Mouse (Mus musculus): ENCODE data around the gene Ugt1a10. TPM values are rescaled to one million over a fixed set of nuclear protein-coding genes. Genes with fewer than 3 reads are reported as not detected.

Ugt1a10 gene
- polyA plus RNA-seq, 1 experiment from 2014 or later = not detected

DNA sequence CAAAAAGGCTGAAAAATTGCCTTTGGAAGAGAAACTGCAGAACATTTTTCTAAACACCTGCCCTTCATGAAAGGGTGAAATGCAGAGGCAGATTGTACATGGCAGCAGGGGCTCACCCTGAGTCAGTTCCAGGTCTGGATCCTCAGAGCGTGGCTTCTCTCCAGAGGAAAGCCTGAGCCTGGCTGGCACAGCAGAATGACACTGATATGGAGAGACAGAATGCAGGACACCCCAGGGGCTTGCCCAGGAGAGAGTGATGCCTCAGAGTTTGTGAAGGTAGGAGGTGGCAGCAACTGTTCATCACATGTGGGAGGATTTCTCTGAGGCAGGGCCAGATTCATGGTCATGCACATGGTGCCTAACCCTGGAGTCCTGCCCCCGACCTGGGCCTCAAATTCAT lies 144.8 kb downstream of the Ugt1a10 start:
- H3K4me2 ChIP-seq = no peak overlapping the region
- no peak overlapping the region for H3K4me3 ChIP-seq (replicated peaks)
- H3K27ac ChIP-seq (replicated peaks) = no peak overlapping the region
- H3K4me1 ChIP-seq (replicated peaks) = peaks cover 6% of the 10 kb centered on the region
- 54% methylated on average over 2 of the region's 2 CpGs for whole genome bisulfite sequencing (ENCODE audit: insufficient replicate concordance)
- no peaks in the 10 kb centered on the region for H3K9me3 ChIP-seq (replicated peaks)
- no peaks in the 10 kb centered on the region for H3K36me3 ChIP-seq (replicated peaks)
- H3K9ac ChIP-seq = no peak overlapping the region
- ATAC-seq (ENCODE audit: insufficient read depth) = no peak
- peaks cover 3% of the 10 kb centered on the region; the same call in 1 of the 2 replicates for H3K27me3 ChIP-seq

DNA sequence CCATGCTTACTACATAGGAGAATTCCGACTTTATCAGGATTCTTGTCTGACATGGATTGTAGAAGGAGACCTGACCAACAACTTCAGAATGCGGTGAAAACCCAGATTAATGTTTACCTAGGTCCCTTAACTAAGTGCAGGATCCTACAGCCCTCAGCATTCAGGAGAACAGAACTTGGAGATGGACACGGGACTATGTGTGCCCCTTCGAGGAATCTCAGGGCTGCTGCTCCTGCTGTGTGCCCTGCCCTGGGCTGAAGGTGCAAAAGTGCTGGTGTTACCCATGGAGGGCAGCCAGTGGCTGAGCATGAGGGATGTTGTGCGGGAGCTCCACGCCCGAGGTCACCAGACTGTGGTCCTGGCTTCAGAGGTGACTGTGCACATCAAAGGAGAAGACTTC lies 145.3 kb downstream of the Ugt1a10 start, which contains the start of gene Ugt1a2:
TSS of gene Ugt1a2 (plus strand) at position 146 of the 400 bp plus-strand sequence.
- H3K27me3 ChIP-seq = peaks cover 3% of the 10 kb centered on the region; the same call in 1 of the 2 replicates
- no peak within 1 kb of the TSS for H3K4me3 ChIP-seq (replicated peaks)
- H3K4me1 ChIP-seq (replicated peaks) = peaks cover 11% of the 10 kb centered on the region
- no peak within 1 kb of the TSS for H3K27ac ChIP-seq (replicated peaks)
- H3K9me3 ChIP-seq (replicated peaks) = no peaks in the 10 kb centered on the region
- no peaks in the 10 kb centered on the region for H3K36me3 ChIP-seq (replicated peaks)
- no peak within 1 kb of the TSS for H3K4me2 ChIP-seq
- 63% methylated on average over 7 of the region's 7 CpGs for WGBS (ENCODE audit: insufficient replicate concordance)
- ATAC-seq (ENCODE audit: insufficient read depth) = no peak
- H3K9ac ChIP-seq = no peak within 1 kb of the TSS

DNA sequence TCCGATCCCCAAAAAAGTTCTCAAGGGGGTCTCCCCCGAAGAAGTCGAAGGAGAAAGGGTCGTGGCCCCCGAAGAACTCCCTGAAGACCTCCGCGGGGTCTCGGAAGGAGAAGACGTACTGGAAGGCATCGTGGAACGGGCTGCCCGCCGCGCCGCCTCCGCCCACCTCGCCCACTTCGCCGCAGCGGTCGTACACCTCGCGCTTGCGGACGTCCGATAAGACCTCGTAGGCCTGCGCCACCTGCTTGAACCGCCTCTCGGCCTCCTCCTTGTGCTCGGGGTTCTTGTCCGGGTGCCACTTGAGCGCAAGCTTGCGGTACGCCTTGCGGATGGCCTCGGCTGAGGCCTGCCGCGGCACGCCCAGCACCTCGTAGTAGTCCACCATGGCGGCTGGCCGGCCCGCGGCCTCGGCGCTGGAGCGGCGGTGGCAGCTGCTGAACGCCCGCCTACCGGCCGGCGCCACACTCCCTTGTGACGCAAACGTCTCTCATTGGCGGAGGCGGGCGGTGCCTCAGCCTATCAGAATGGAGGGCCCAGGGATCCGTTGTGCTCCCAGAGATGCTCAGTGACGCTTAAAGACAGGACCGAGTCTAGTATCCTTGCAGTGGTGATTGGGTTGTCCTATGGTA lies 150.2 kb downstream of the Ugt1a10 start, which contains the start of gene Dnajb3:
TSS of gene Dnajb3 (minus strand) at position 489 of the 629 bp plus-strand sequence.
- Histone ChIP-seq H3K9me3 (replicated peaks) (no peaks in the 10 kb centered on the region), H3K4me3 (replicated peaks) (peak within 1 kb of the TSS; percentile 68), H3K27ac (replicated peaks) (peak within 1 kb of the TSS; percentile 91), H3K9ac (peak within 1 kb of the TSS; percentile 75), H3K4me2 (peak within 1 kb of the TSS; percentile 81), H3K27me3 (peaks cover 3% of the 10 kb centered on the region; the same call in 1 of the 2 replicates), H3K4me1 (replicated peaks) (peaks cover 42% of the 10 kb centered on the region), H3K36me3 (replicated peaks) (no peaks in the 10 kb centered on the region)
- WGBS (ENCODE audit: insufficient replicate concordance) = 7% methylated on average over 62 of the region's 62 CpGs
- ATAC-seq (ENCODE audit: insufficient read depth) = peak; percentile 84

DNA sequence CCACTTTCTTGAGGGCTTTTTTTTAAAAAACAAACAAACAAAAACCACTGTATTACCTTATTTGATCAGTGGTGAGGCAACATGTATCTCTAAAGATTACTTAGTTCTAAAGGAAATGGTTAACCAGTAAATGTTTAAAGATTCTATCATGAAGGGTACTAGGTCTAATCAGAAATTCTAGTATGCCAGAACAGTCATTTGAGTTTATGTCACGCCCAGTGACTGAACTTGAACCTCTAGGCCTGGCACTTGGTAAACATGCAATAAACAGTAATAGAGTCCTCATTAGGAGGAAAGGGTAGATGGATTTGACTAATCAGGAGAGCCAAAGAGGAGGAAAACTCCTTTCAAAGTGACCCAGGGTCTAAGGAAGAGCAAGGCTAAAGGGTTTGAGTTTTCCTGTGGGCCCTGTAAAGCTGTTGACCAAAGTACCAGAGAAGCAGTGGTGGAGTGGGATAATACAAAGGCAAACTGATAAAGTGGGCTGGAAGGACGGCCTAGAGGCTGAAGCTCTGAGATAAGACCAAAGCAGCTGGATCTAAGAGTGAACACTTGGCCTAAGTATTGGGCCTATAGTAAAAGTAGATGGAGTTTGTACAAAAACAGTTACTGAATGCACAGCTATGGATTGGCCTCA lies 151.8 kb downstream of the Ugt1a10 start:
- peak overlapping the region; percentile 23 for H3K9ac ChIP-seq
- no peak overlapping the region for H3K4me3 ChIP-seq (replicated peaks)
- H3K4me2 ChIP-seq = peak overlapping the region; percentile 48
- 21% methylated on average over 2 of the region's 2 CpGs for WGBS (ENCODE audit: insufficient replicate concordance)
- ATAC-seq (ENCODE audit: insufficient read depth) = peak; percentile 87
- peaks cover 42% of the 10 kb centered on the region for H3K4me1 ChIP-seq (replicated peaks)
- peaks cover 3% of the 10 kb centered on the region; the same call in 1 of the 2 replicates for H3K9me3 ChIP-seq (replicated peaks)
- H3K27me3 ChIP-seq = no peaks in the 10 kb centered on the region
- H3K36me3 ChIP-seq (replicated peaks) = no peaks in the 10 kb centered on the region
- H3K27ac ChIP-seq (replicated peaks) = peak overlapping the region; percentile 91

DNA sequence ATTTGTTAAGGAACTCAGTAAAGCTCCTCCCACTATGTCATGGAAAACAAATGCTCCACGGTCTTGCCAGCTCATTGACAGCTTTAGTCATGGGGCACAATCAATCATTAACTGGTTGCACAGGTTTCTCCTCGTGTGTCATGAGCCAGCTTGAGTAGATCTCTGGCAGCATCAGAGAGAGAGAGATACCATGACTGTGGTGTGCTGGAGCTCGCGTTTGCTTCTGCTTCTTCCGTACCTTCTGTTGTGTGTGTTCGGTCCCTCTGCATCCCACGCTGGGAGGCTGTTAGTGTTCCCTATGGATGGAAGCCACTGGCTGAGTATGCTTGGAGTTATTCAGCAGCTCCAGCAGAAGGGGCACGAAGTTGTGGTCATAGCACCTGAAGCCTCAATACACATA lies 156.6 kb downstream of the Ugt1a10 start, which contains the start of gene Ugt1a1:
TSS of gene Ugt1a1 (plus strand) at position 148 of the 400 bp plus-strand sequence.
- Histone ChIP-seq H3K27me3 (no peaks in the 10 kb centered on the region), H3K27ac (replicated peaks) (no peak within 1 kb of the TSS), H3K4me2 (no peak within 1 kb of the TSS), H3K4me3 (replicated peaks) (no peak within 1 kb of the TSS), H3K9ac (no peak within 1 kb of the TSS), H3K4me1 (replicated peaks) (peaks cover 19% of the 10 kb centered on the region), H3K9me3 (replicated peaks) (peaks cover 31% of the 10 kb centered on the region), H3K36me3 (replicated peaks) (no peaks in the 10 kb centered on the region)
- no peak for ATAC-seq (ENCODE audit: insufficient read depth)
- 55% methylated on average over 8 of the region's 8 CpGs for WGBS (ENCODE audit: insufficient replicate concordance)

DNA sequence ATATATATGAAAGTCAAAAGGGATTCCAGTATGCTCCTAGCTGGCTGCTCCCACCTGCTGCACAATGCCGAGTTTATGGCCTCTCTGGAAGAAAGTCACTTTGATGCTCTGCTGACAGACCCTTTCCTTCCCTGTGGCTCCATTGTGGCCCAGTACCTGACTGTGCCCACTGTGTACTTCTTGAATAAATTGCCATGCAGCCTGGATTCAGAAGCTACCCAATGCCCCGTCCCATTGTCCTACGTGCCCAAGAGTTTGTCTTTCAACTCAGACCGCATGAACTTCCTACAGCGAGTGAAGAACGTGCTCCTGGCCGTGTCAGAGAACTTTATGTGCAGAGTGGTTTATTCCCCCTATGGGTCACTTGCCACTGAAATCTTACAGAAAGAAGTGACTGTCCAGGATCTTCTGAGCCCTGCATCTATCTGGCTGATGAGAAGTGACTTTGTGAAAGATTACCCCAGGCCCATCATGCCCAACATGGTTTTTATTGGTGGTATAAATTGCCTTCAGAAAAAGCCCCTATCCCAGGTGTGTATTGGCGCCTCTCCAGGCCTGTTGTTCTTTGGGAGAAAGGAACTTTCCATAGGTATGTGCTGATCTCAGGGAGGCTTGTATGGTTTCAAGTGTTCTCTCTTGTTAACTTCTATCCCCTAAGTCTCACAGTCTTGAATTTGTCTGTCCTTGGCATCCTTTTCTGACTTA lies 157.3 kb downstream of the Ugt1a10 start:
- no peak overlapping the region for H3K4me2 ChIP-seq
- H3K27me3 ChIP-seq = no peaks in the 10 kb centered on the region
- 47% methylated on average over 8 of the region's 8 CpGs for WGBS (ENCODE audit: insufficient replicate concordance)
- H3K27ac ChIP-seq (replicated peaks) = no peak overlapping the region
- no peak overlapping the region for H3K4me3 ChIP-seq (replicated peaks)
- no peak overlapping the region for H3K9ac ChIP-seq
- peaks cover 38% of the 10 kb centered on the region for H3K9me3 ChIP-seq (replicated peaks)
- H3K4me1 ChIP-seq (replicated peaks) = peaks cover 12% of the 10 kb centered on the region
- no peaks in the 10 kb centered on the region for H3K36me3 ChIP-seq (replicated peaks)
- ATAC-seq (ENCODE audit: insufficient read depth) = no peak

DNA sequence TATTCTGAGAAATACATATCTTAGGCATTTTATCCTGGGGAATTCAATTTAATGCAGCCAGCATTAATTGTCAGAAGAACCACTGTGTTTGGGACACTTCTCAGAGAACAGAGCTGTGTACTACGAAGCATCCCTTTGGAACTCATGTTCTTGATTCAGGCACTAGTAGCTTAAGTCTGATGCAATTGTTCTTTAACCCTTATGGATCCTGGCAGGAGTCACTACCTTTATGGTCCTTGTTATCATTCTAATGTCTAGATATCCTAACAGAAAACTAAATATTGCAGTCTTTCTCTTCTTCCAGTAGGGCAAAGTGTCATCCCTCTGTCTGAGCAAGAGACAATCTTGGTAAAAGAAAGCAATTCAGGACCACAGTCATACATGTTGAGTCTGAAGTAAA lies 157.9 kb downstream of the Ugt1a10 start:
- peaks cover 8% of the 10 kb centered on the region for H3K4me1 ChIP-seq (replicated peaks)
- H3K9ac ChIP-seq = no peak overlapping the region
- no peaks in the 10 kb centered on the region for H3K27me3 ChIP-seq
- no peak overlapping the region for H3K4me2 ChIP-seq
- ATAC-seq (ENCODE audit: insufficient read depth) = no peak
- H3K4me3 ChIP-seq (replicated peaks) = no peak overlapping the region
- H3K36me3 ChIP-seq (replicated peaks) = no peaks in the 10 kb centered on the region
- peaks cover 40% of the 10 kb centered on the region for H3K9me3 ChIP-seq (replicated peaks)
- 46% methylated on average over 1 of the region's 1 CpGs for whole genome bisulfite sequencing (ENCODE audit: insufficient replicate concordance)
- no peak overlapping the region for H3K27ac ChIP-seq (replicated peaks)

DNA sequence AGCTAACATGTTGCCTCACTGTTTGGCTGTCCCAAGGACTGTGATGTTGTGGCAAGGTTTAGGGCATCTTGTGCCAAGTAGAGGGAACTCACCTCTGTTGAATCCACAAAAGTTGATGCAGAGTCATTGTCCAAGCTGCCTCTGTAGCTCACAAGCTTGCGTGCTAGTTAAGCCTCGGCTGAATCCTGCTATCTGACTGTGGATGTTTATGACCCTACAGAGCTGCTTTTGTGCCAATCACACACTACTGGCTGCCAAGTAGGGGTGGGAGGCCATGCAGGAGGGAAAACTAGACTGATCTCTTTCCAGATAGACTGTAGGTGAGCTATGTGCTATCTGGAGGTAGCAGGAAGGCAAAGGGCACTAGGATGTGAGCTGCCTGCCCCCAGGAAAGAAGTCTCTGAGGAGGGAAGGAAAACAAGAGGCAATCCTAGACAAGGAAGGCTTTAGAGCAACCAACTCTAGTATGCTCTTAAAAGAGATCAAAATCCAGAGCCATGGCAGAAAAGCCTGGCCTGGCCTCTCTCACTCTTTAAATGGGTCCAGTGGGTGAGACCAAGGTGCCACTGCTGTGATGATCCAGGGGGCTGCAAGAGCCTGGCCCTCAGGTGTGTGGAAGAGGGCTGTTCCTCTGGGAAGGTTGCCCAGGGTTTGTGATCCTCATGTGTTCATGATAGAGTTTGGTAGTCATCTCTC lies 158.7 kb downstream of the Ugt1a10 start:
- no peak for ATAC-seq (ENCODE audit: insufficient read depth)
- Histone ChIP-seq H3K4me2 (no peak overlapping the region), H3K36me3 (replicated peaks) (no peaks in the 10 kb centered on the region), H3K4me3 (replicated peaks) (no peak overlapping the region), H3K9ac (no peak overlapping the region), H3K9me3 (replicated peaks) (peaks cover 40% of the 10 kb centered on the region), H3K27me3 (no peaks in the 10 kb centered on the region), H3K27ac (replicated peaks) (no peak overlapping the region), H3K4me1 (replicated peaks) (no peaks in the 10 kb centered on the region)
- WGBS (ENCODE audit: insufficient replicate concordance) = 59% methylated on average over 2 of the region's 2 CpGs

DNA sequence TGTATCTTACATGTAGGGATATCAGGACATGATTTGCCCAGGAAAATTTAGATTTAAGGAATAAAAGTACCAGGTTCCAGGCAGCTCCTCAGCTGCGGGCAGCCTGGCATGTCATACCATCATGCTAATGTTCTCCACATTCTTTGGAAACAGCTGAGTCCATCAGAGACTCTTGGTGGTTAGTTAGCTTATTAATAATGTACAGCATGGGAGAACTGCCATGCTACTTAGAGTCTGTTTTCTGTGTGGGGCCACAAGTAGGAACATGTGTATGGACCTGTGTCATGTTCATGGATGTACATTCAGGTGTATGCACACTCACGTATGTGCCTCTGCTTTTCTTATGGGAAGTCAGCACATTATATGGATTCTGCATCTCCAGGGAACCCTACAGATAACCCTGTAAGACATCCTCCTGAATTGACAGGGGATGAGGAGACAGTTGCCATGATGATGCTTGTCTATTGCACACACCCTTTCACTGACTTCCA lies 159.3 kb downstream of the Ugt1a10 start:
- no peak overlapping the region for H3K4me2 ChIP-seq
- H3K27me3 ChIP-seq = no peaks in the 10 kb centered on the region
- no peaks in the 10 kb centered on the region for H3K36me3 ChIP-seq (replicated peaks)
- ATAC-seq (ENCODE audit: insufficient read depth) = no peak
- 53% methylated on average over 2 of the region's 2 CpGs for WGBS (ENCODE audit: insufficient replicate concordance)
- H3K9me3 ChIP-seq (replicated peaks) = peaks cover 40% of the 10 kb centered on the region
- H3K27ac ChIP-seq (replicated peaks) = no peak overlapping the region
- H3K4me1 ChIP-seq (replicated peaks) = no peaks in the 10 kb centered on the region
- H3K9ac ChIP-seq = no peak overlapping the region
- H3K4me3 ChIP-seq (replicated peaks) = no peak overlapping the region

DNA sequence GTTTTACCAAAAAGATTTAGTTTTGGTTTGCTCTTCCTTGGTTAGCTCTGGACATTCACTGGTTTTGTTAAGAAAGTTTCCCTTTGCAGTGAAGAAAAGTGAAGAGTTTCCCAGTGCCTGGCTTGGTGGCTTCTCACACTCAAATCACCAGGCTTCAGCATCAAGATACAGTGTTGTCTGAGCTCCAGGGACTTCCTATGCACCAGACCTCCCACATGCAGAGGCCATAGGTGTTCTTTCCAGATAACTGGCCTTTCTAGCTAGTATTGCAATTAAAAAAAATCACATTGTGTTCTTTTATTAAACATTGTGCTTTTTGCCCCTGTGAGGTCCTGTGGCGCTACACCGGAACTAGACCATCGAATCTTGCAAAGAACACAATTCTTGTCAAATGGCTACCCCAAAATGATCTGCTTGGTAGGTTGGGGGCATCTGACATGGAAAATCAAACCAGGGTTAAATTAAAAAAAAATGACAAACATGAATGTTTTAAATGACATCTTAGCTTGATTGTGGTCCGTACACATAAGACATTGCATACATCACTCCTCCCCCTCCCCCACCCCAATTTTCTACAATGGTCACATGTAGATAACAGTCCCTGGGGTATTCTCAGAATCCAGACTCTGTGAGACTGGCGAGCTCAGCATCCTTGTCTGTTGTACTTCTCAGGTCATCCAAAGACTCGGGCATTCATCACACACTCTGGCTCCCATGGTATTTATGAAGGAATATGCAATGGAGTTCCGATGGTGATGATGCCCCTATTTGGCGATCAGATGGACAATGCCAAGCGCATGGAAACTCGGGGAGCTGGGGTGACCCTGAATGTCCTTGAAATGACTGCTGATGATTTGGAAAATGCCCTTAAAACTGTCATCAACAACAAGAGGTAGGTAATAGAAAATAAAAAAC lies 160.5 kb downstream of the Ugt1a10 start:
- peaks cover 40% of the 10 kb centered on the region for H3K9me3 ChIP-seq (replicated peaks)
- no peak overlapping the region for H3K4me2 ChIP-seq
- no peak overlapping the region for H3K9ac ChIP-seq
- ATAC-seq (ENCODE audit: insufficient read depth) = no peak
- H3K4me1 ChIP-seq (replicated peaks) = no peaks in the 10 kb centered on the region
- no peaks in the 10 kb centered on the region for H3K36me3 ChIP-seq (replicated peaks)
- H3K27ac ChIP-seq (replicated peaks) = no peak overlapping the region
- WGBS (ENCODE audit: insufficient replicate concordance) = 54% methylated on average over 10 of the region's 10 CpGs
- no peak overlapping the region for H3K4me3 ChIP-seq (replicated peaks)
- no peaks in the 10 kb centered on the region for H3K27me3 ChIP-seq
